Mouse (Mus musculus): ENCODE data around the gene Efna5.

Efna5 gene

GRCm38 (mm10) chr17:62853741-62854140 lies 27.4 kb downstream of the Efna5 start:
- no peak for DNase-seq (ENCODE audit: low read depth)

GRCm38 (mm10) chr17:62852822-62853608 lies 28.1 kb downstream of the Efna5 start:
- peak; percentile 22 for DNase-seq (ENCODE audit: low read depth)

GRCm38 (mm10) chr17:62851268-62851667 lies 29.8 kb downstream of the Efna5 start:
- DNase-seq (ENCODE audit: low read depth) = no peak

- DNase-seq (ENCODE audit: low read depth) = no peak
These were observed 30.5 kb downstream of the Efna5 start for GRCm38 (mm10) chr17:62850603-62851002.

- DNase-seq (ENCODE audit: low read depth) = no peak
These were observed 31.4 kb downstream of the Efna5 start for GRCm38 (mm10) chr17:62849676-62850075.

- DNase-seq (ENCODE audit: low read depth) = peak; percentile 71
These were observed 35.5 kb downstream of the Efna5 start for GRCm38 (mm10) chr17:62845656-62846055.

- DNase-seq (ENCODE audit: low read depth) = no peak
These were observed 36.8 kb downstream of the Efna5 start for GRCm38 (mm10) chr17:62844329-62844728.

- DNase-seq (ENCODE audit: low read depth) = no peak
These were observed 43.8 kb downstream of the Efna5 start for GRCm38 (mm10) chr17:62837336-62837735.

- no peak for DNase-seq (ENCODE audit: low read depth)
These were observed 44.5 kb downstream of the Efna5 start for GRCm38 (mm10) chr17:62836598-62837106.

GRCm38 (mm10) chr17:62832550-62833127 lies 48.5 kb downstream of the Efna5 start:
- DNase-seq (ENCODE audit: low read depth) = peak; percentile 14

- no peak for DNase-seq (ENCODE audit: low read depth)
These were observed 53.6 kb downstream of the Efna5 start for GRCm38 (mm10) chr17:62827549-62827948.

GRCm38 (mm10) chr17:62821219-62821618 lies 59.9 kb downstream of the Efna5 start:
- DNase-seq (ENCODE audit: low read depth) = no peak

- DNase-seq (ENCODE audit: low read depth) = no peak
These were observed 61.2 kb downstream of the Efna5 start for GRCm38 (mm10) chr17:62819931-62820330.

GRCm38 (mm10) chr17:62818821-62819220 lies 62.3 kb downstream of the Efna5 start:
- DNase-seq (ENCODE audit: low read depth) = no peak

GRCm38 (mm10) chr17:62818337-62818736 lies 62.8 kb downstream of the Efna5 start:
- peak; percentile 20 for DNase-seq (ENCODE audit: low read depth)

- no peak for DNase-seq (ENCODE audit: low read depth)
These were observed 64.2 kb downstream of the Efna5 start for GRCm38 (mm10) chr17:62816879-62817278.

GRCm38 (mm10) chr17:62813461-62813860 lies 67.7 kb downstream of the Efna5 start:
- DNase-seq (ENCODE audit: low read depth) = no peak

GRCm38 (mm10) chr17:62807891-62808290 lies 73.2 kb downstream of the Efna5 start:
- no peak for DNase-seq (ENCODE audit: low read depth)

- no peak for DNase-seq (ENCODE audit: low read depth)
These were observed 74.5 kb downstream of the Efna5 start for GRCm38 (mm10) chr17:62806646-62807045.

- DNase-seq (ENCODE audit: low read depth) = peak; percentile 46
These were observed 78.4 kb downstream of the Efna5 start for GRCm38 (mm10) chr17:62802748-62803147.

GRCm38 (mm10) chr17:62797272-62797671 lies 83.8 kb downstream of the Efna5 start:
- no peak for DNase-seq (ENCODE audit: low read depth)

GRCm38 (mm10) chr17:62789291-62790290 lies 91.5 kb downstream of the Efna5 start:
- DNase-seq (ENCODE audit: low read depth) = no peak
